Mouse (Mus musculus): Measurements from ENCODE around the gene Synj2bp.
A peak's percentile ranks its signal among the peaks of the same experiment; 100 is the strongest.
"Not testable (repeated sequence)": the region's sequence is repeated elsewhere in the genome, so short reads cannot be mapped to it uniquely, and the experiment has no call there.

Synj2bp gene

GRCm38 (mm10) chr12:81532316-81533028 is at the start of gene Synj2bp, which contains the start of gene Gm20498:
Gene Synj2bp, minus strand, starts transcription at chr12:81532911.
Gene Gm20498, minus strand, starts transcription at chr12:81532905.
- DNase-seq (ENCODE audit: low read depth, low spot score) = peak; percentile 94

- DNase-seq (ENCODE audit: low read depth, low spot score) = no peak
Measured at GRCm38 (mm10) chr12:81568374-81568773, 35.7 kb upstream of the Synj2bp start, which contains the start of gene Adam21. Gene Adam21, minus strand, starts transcription at chr12:81568474.

GRCm38 (mm10) chr12:81567931-81568330 is 35.2 kb upstream of the Synj2bp start:
- DNase-seq (ENCODE audit: low read depth, low spot score) = no peak

GRCm38 (mm10) chr12:81564173-81564572 is 31.5 kb upstream of the Synj2bp start:
- DNase-seq (ENCODE audit: low read depth, low spot score) = no peak

GRCm38 (mm10) chr12:81549286-81549685 is 16.6 kb upstream of the Synj2bp start:
- DNase-seq (ENCODE audit: low read depth, low spot score) = no peak

- DNase-seq (ENCODE audit: low read depth, low spot score) = no peak
Measured at GRCm38 (mm10) chr12:81547163-81547562, 14.5 kb upstream of the Synj2bp start.

GRCm38 (mm10) chr12:81533029-81533419 is 313 bp upstream of the Synj2bp start:
- no peak for DNase-seq (ENCODE audit: low read depth, low spot score)

GRCm38 (mm10) chr12:81530587-81530986 is 2.1 kb downstream of the Synj2bp start:
- peak; percentile 49 for DNase-seq (ENCODE audit: low read depth, low spot score)

- DNase-seq (ENCODE audit: low read depth, low spot score) = not testable (repeated sequence)
Measured at GRCm38 (mm10) chr12:81496906-81497305, 35.8 kb downstream of the Synj2bp start.

GRCm38 (mm10) chr12:81490491-81490890 is 42.2 kb downstream of the Synj2bp start:
- DNase-seq (ENCODE audit: low read depth, low spot score) = no peak

- DNase-seq (ENCODE audit: low read depth, low spot score) = no peak
Measured at GRCm38 (mm10) chr12:81485311-81485710, 47.4 kb downstream of the Synj2bp start.

- peak; percentile 96 for DNase-seq (ENCODE audit: low read depth, low spot score)
Measured at GRCm38 (mm10) chr12:81484727-81485191, 48.0 kb downstream of the Synj2bp start, which contains the start of gene Cox16. Gene Cox16, minus strand, starts transcription at chr12:81485127.

- no peak for DNase-seq (ENCODE audit: low read depth, low spot score)
Measured at GRCm38 (mm10) chr12:81484212-81484611, 48.5 kb downstream of the Synj2bp start.

- DNase-seq (ENCODE audit: low read depth, low spot score) = peak; percentile 84
Measured at GRCm38 (mm10) chr12:81483656-81484055, 49.1 kb downstream of the Synj2bp start.

GRCm38 (mm10) chr12:81459051-81459450 is 73.7 kb downstream of the Synj2bp start:
- DNase-seq (ENCODE audit: low read depth, low spot score) = not testable (repeated sequence)
